Mouse (Mus musculus) embryonic facial prominence, embryonic 11.5 days (tissue): Measurements from ENCODE around the gene Abcb9. TPM values are rescaled to one million over a fixed set of nuclear protein-coding genes. Genes with fewer than 3 reads are reported as not detected.

Source experiments
- ATAC-seq: fragments of 200-750 bp; cut with Nextera tagmentation; replicated peaks from 2 replicates; pipeline ENCODE4 v1.8.0; 2017; ENCODE audit warnings: low read depth; ENCODE audit not compliant: insufficient number of reproducible peaks, low FRiP score, low TSS enrichment
- DNase-seq: peaks from one replicate; pipeline ENCODE4 v3.0.0-alpha.2; 2015; ENCODE audit warnings: low spot score
- H3K27ac ChIP-seq: fragments of 300-500 bp; sonication (generic); replicated peaks from 2 replicates; pipeline ENCODE4 v1.5.1; 2014; ENCODE audit warnings: mild to moderate bottlenecking, low read depth, low read length, control low read depth
- H3K27me3 ChIP-seq: fragments of 300-500 bp; sonication (generic); 2 replicates; pipeline ENCODE4 v1.6.1; 2014; ENCODE audit warnings: mild to moderate bottlenecking, low read length, moderate library complexity, mixed read lengths; ENCODE audit not compliant: control insufficient read depth, insufficient read depth
- H3K36me3 ChIP-seq: fragments of 300-500 bp; sonication (generic); replicated peaks from 2 replicates; pipeline ENCODE4 v1.6.1; 2014; ENCODE audit warnings: low read depth, mild to moderate bottlenecking, low read length, moderate library complexity, mixed read lengths; ENCODE audit not compliant: control insufficient read depth, insufficient read depth
- H3K4me1 ChIP-seq: fragments of 300-500 bp; sonication (generic); 2 replicates; pipeline ENCODE4 v1.6.1; 2014; ENCODE audit warnings: low read length, mixed read lengths; ENCODE audit not compliant: control insufficient read depth, insufficient read depth
- H3K4me2 ChIP-seq: fragments of 300-500 bp; sonication (generic); 2 replicates; pipeline ENCODE4 v1.6.1; 2014; ENCODE audit warnings: low read depth, mild to moderate bottlenecking, control low read depth, low read length, moderate library complexity
- H3K4me3 ChIP-seq: fragments of 300-500 bp; sonication (generic); 2 replicates; pipeline ENCODE4 v1.5.1; 2014; ENCODE audit warnings: low read depth, low read length, control low read depth
- H3K9ac ChIP-seq: fragments of 300-500 bp; sonication (generic); replicated peaks from 2 replicates; pipeline ENCODE4 v1.6.1; 2014; ENCODE audit warnings: mild to moderate bottlenecking, control low read depth, low read length
- H3K9me3 ChIP-seq: fragments of 300-500 bp; sonication (generic); replicated peaks from 2 replicates; pipeline ENCODE4 v1.6.1; 2016; ENCODE audit warnings: mild to moderate bottlenecking, low read length, inconsistent platforms, mixed read lengths; ENCODE audit not compliant: control insufficient read depth
- WGBS: fragments of 180-500 bp; shearing (Covaris S2); extraction: QIAGEN DNeasy Blood & Tissue Kit; methylation state at CpG from one replicate; pipeline ENCODE4 v1.1.7; 2014; 5-methylcytosine and 5-hydroxymethylcytosine counted together
- polyA plus RNA-seq: library from polyadenylated mRNA; unstranded; fragments of >200 nt; fragmentation: Nextera tagmentation; extraction: Ambion mirVana; gene quantifications from 2 replicates; pipeline ENCODE4 v1.2.1, GENCODE M21; 2014

Gene Abcb9
- polyA plus RNA-seq, result 0.46 and 0.59 TPM in 2 replicates

- Histone ChIP-seq H3K27me3 (no peaks in the 10 kb centered on the region), H3K36me3 (no peaks in the 10 kb centered on the region), H3K9me3 (no peaks in the 10 kb centered on the region; the same call in 1 of the 2 replicates), H3K27ac (no peak within 1 kb of the TSS), H3K4me2 (peak within 1 kb of the TSS; percentile 76), H3K4me3 (peak within 1 kb of the TSS; percentile 39), H3K9ac (peak within 1 kb of the TSS; percentile 41; the same call in 1 of the 2 replicates), H3K4me1 (no peaks in the 10 kb centered on the region)
- peak; percentile 84 for DNase-seq
- WGBS, result under 1% methylated on average over 40 of the region's 42 CpGs
- ATAC-seq, result peak; percentile 53
Observed at GRCm38 (mm10) chr5:124095596-124096232, at the start of gene Abcb9. TSS of gene Abcb9 (minus strand) at chr5:124095798.

GRCm38 (mm10) chr5:124138066-124138465 lies 42.5 kb upstream of the Abcb9 start:
- H3K4me1 ChIP-seq, result no peaks in the 10 kb centered on the region
- no peaks in the 10 kb centered on the region for H3K9me3 ChIP-seq
- H3K27ac ChIP-seq, result no peak overlapping the region
- 70% methylated on average over 7 of the region's 7 CpGs for WGBS
- DNase-seq, result no peak
- no peaks in the 10 kb centered on the region for H3K36me3 ChIP-seq
- no peak overlapping the region for H3K9ac ChIP-seq
- H3K4me3 ChIP-seq, result no peak overlapping the region
- no peak overlapping the region for H3K4me2 ChIP-seq
- ATAC-seq, result no peak
- H3K27me3 ChIP-seq, result no peaks in the 10 kb centered on the region

GRCm38 (mm10) chr5:124134261-124134660 lies 38.7 kb upstream of the Abcb9 start:
- H3K4me1 ChIP-seq, result no peaks in the 10 kb centered on the region
- no peak overlapping the region for H3K4me3 ChIP-seq
- ATAC-seq (no peak), DNase-seq (no peak)
- H3K27ac ChIP-seq, result no peak overlapping the region
- H3K36me3 ChIP-seq, result 0 out of 2 replicates have a peak, but pooled peaks cover under 1% of the 10 kb centered on the region
- no peak overlapping the region for H3K4me2 ChIP-seq
- WGBS, result 89% methylated on average over 5 of the region's 5 CpGs
- no peaks in the 10 kb centered on the region for H3K27me3 ChIP-seq
- no peak overlapping the region for H3K9ac ChIP-seq
- no peaks in the 10 kb centered on the region for H3K9me3 ChIP-seq

- H3K9ac ChIP-seq, result no peak overlapping the region
- H3K9me3 ChIP-seq, result no peaks in the 10 kb centered on the region
- peaks cover 6% of the 10 kb centered on the region; the same call in 1 of the 2 replicates for H3K36me3 ChIP-seq
- ATAC-seq, result no peak
- H3K4me3 ChIP-seq, result no peak overlapping the region
- H3K27ac ChIP-seq, result no peak overlapping the region
- no peak for DNase-seq
- H3K27me3 ChIP-seq, result no peaks in the 10 kb centered on the region
- WGBS, result 94% methylated on average over 11 of the region's 11 CpGs
- H3K4me2 ChIP-seq, result no peak overlapping the region
- no peaks in the 10 kb centered on the region for H3K4me1 ChIP-seq
Observed at GRCm38 (mm10) chr5:124125093-124125492, 29.5 kb upstream of the Abcb9 start.

- no peak for ATAC-seq
- Histone ChIP-seq H3K36me3 (peaks cover 4% of the 10 kb centered on the region), H3K27ac (no peak overlapping the region), H3K9me3 (no peaks in the 10 kb centered on the region), H3K9ac (no peak overlapping the region), H3K27me3 (no peaks in the 10 kb centered on the region), H3K4me2 (no peak overlapping the region), H3K4me1 (no peaks in the 10 kb centered on the region), H3K4me3 (no peak overlapping the region)
- no peak for DNase-seq
- WGBS, result 92% methylated on average over 18 of the region's 18 CpGs
Observed at GRCm38 (mm10) chr5:124122357-124122756, 26.8 kb upstream of the Abcb9 start.

- no peak overlapping the region for H3K27ac ChIP-seq
- no peaks in the 10 kb centered on the region for H3K27me3 ChIP-seq
- no peak for ATAC-seq
Observed at GRCm38 (mm10) chr5:124119204-124119603, 23.6 kb upstream of the Abcb9 start.

GRCm38 (mm10) chr5:124115990-124116845 lies 20.6 kb upstream of the Abcb9 start, which contains the start of gene Arl6ip4:
TSS of gene Arl6ip4 (plus strand) at chr5:124116089.
- DNase-seq (peak; percentile 80), ATAC-seq (no peak)
- Histone ChIP-seq H3K4me1 (peaks cover 9% of the 10 kb centered on the region), H3K4me3 (peak within 1 kb of the TSS; percentile 94), H3K9ac (peak within 1 kb of the TSS; percentile 96), H3K4me2 (peak within 1 kb of the TSS; percentile 94), H3K27me3 (no peaks in the 10 kb centered on the region), H3K9me3 (no peaks in the 10 kb centered on the region), H3K27ac (peak within 1 kb of the TSS; percentile 78; the same call in 1 of the 2 replicates), H3K36me3 (peaks cover 4% of the 10 kb centered on the region)
- 2% methylated on average over 63 of the region's 64 CpGs for WGBS

More at GRCm38 (mm10) chr5:124119204-124119603, 23.6 kb upstream of the Abcb9 start:
- Histone ChIP-seq H3K4me3 (no peak overlapping the region), H3K4me2 (no peak overlapping the region), H3K36me3 (peaks cover 4% of the 10 kb centered on the region), H3K9ac (no peak overlapping the region), H3K4me1 (peaks cover 4% of the 10 kb centered on the region), H3K9me3 (no peaks in the 10 kb centered on the region)
- WGBS, result 76% methylated on average over 5 of the region's 5 CpGs
- no peak for DNase-seq
